Mouse (Mus musculus) heart, postnatal 36 days (tissue): ENCODE data around the gene Nedd8. TPM values are rescaled to one million over a fixed set of nuclear protein-coding genes. Genes with fewer than 3 reads are reported as not detected.

Experiments used
- DNase-seq, 2 experiments: peaks; one replicate each; pipeline ENCODE4 v3.0.0; 2021 to 2022
- intact Hi-C: fragments of 180-260 bp; cut with DNase I; formaldehyde crosslinking; loops from one replicate; pipeline ENCODE4 v1.15.1; 2025
- total RNA-seq, 2 experiments: library from RNA; stranded (reverse); gene quantifications; 2 replicates each; pipeline ENCODE4 v1.2.3; 2021

Gene Nedd8
- total RNA-seq, 2 experiments from 2014 or later, result 242 to 257 TPM

- DNase-seq, result no peak
- intact Hi-C loops, result no loop called here
These were observed 5.7 kb upstream of the Nedd8 start for GRCm38 (mm10) chr14:55677615-55678014.

- no peak for DNase-seq
- intact Hi-C loops, result loop anchor here (5.0 kb wide), 1 partner anchor 35 kb away; the partner anchor contains the start of genes Gm49378 and Ipo4
These were observed 777 bp upstream of the Nedd8 start for GRCm38 (mm10) chr14:55672741-55673060.

GRCm38 (mm10) chr14:55671486-55671832 is 465 bp downstream of the Nedd8 start:
- intact Hi-C loops, result loop anchor here (5.0 kb wide), 1 partner anchor 34 kb away; the partner anchor contains the start of genes Gm49378 and Ipo4
- no peak for DNase-seq

- intact Hi-C loops, result loop anchor here (2.0 kb wide), 1 partner anchor 26 kb away; the partner anchor contains the start of gene Ipo4
- DNase-seq, result no peak
These were observed 11.3 kb downstream of the Nedd8 start for GRCm38 (mm10) chr14:55660636-55661035.

GRCm38 (mm10) chr14:55659960-55660573 is 11.9 kb downstream of the Nedd8 start, which contains the start of gene Mdp1:
Mdp1 (minus strand) TSS chr14:55660508.
- intact Hi-C loops, result loop anchor here (2.0 kb wide), 1 partner anchor 25 kb away; the partner anchor contains the start of gene Ipo4
- peak; percentile 76 to 79 for DNase-seq

- DNase-seq, result no peak
- intact Hi-C loops, result no loop called here
These were observed 13.9 kb downstream of the Nedd8 start for GRCm38 (mm10) chr14:55658011-55658410.

- intact Hi-C loops, result loop anchor here (2.0 kb wide), 1 partner anchor 14 kb away; the partner anchor contains the start of gene Tm9sf1
- no peak for DNase-seq
These were observed 15.0 kb downstream of the Nedd8 start for GRCm38 (mm10) chr14:55656935-55657334.

GRCm38 (mm10) chr14:55651528-55651927 is 20.4 kb downstream of the Nedd8 start:
- no peak for DNase-seq
- intact Hi-C loops, result no loop called here

- intact Hi-C loops, result no loop called here
- DNase-seq, result no peak
These were observed 22.0 kb downstream of the Nedd8 start, which contains the start of gene Tssk4 for GRCm38 (mm10) chr14:55649884-55650283. Tssk4 (plus strand) TSS chr14:55650184.

GRCm38 (mm10) chr14:55644261-55644888 is 27.5 kb downstream of the Nedd8 start:
- intact Hi-C loops, result no loop called here
- peak in 1 of 2 experiments; percentile 24 for DNase-seq

GRCm38 (mm10) chr14:55643060-55643907 is 28.6 kb downstream of the Nedd8 start, which contains the start of gene Tm9sf1:
Tm9sf1 (minus strand) TSS chr14:55643806.
- intact Hi-C loops, result loop anchor here (2.0 kb wide), 1 partner anchor 14 kb away; no protein-coding TSS in a partner anchor
- DNase-seq, result peak; percentile 87 to 98

GRCm38 (mm10) chr14:55642679-55643059 is 29.3 kb downstream of the Nedd8 start:
- DNase-seq, result no peak
- intact Hi-C loops, result loop anchor here (2.0 kb wide), 1 partner anchor 14 kb away; no protein-coding TSS in a partner anchor

- no peak for DNase-seq
- intact Hi-C loops, result no loop called here
These were observed 30.6 kb downstream of the Nedd8 start for GRCm38 (mm10) chr14:55641291-55641690.

- no peak for DNase-seq
- intact Hi-C loops, result no loop called here
These were observed 31.1 kb downstream of the Nedd8 start for GRCm38 (mm10) chr14:55640816-55641215.

- intact Hi-C loops, result loop anchor here (5.0 kb wide), 2 partner anchors 35 to 85 kb away; partner anchors contain the start of genes Gmpr2, Nedd8 and Rabggta
- no peak for DNase-seq
These were observed 34.1 kb downstream of the Nedd8 start, which contains the start of gene Gm49378 for GRCm38 (mm10) chr14:55637795-55638194. Gm49378 (minus strand) TSS chr14:55637895.

GRCm38 (mm10) chr14:55635523-55636007 is 36.4 kb downstream of the Nedd8 start, which contains the start of gene Ipo4:
Ipo4 (minus strand) TSS chr14:55635957.
- peak; percentile 84 to 89 for DNase-seq
- intact Hi-C loops, result loop anchor here (2.0 to 5.0 kb wide), 3 partner anchors 25 to 87 kb away; partner anchors contain the start of genes Gmpr2, Mdp1, Nedd8 and Rabggta

- DNase-seq, result no peak
- intact Hi-C loops, result loop anchor here (2.0 to 5.0 kb wide), 3 partner anchors 26 to 87 kb away; partner anchors contain the start of genes Gmpr2, Mdp1, Nedd8 and Rabggta
These were observed 36.9 kb downstream of the Nedd8 start for GRCm38 (mm10) chr14:55634874-55635522.

- intact Hi-C loops, result loop anchor here (1.0 to 10.0 kb wide), 2 partner anchors 114 to 265 kb away; no protein-coding TSS in a partner anchor
These were observed 42.6 kb downstream of the Nedd8 start for GRCm38 (mm10) chr14:55629312-55629711.

GRCm38 (mm10) chr14:55628077-55628827 is 43.7 kb downstream of the Nedd8 start:
- intact Hi-C loops, result loop anchor here (10.0 kb wide), 1 partner anchor 267 kb away; no protein-coding TSS in a partner anchor
- DNase-seq, result no peak

More at GRCm38 (mm10) chr14:55629312-55629711, 42.6 kb downstream of the Nedd8 start:
- peak; percentile 55 to 77 for DNase-seq
